Mouse (Mus musculus) stomach, postnatal 0 days (tissue): ENCODE measurements around the gene Dnal1.

Experiments used
- CTCF ChIP-seq: IDR thresholded peaks from 2 replicates; pipeline ENCODE4 v1.5.1; 2016; ENCODE audit warnings: antibody characterized with exemption, low read depth, mild to moderate bottlenecking, moderate library complexity
- EP300 ChIP-seq: optimal IDR thresholded peaks from 2 replicates; pipeline ENCODE3; 2016; ENCODE audit warnings: antibody characterized with exemption

- TF ChIP-seq CTCF (no peak), EP300 (no peak)
Observed at GRCm38 (mm10) chr12:84099605-84100004, 14.6 kb upstream of the Dnal1 start.
